Mouse (Mus musculus): ENCODE data around the gene Gid4. TPM values are rescaled to one million over a fixed set of nuclear protein-coding genes. Genes with fewer than 3 reads are reported as not detected.

The Gid4 gene
- polyA plus RNA-seq, 1 experiment from 2014 or later: 26.0 TPM

GRCm38 (mm10) chr11:60385946-60386345 lies 31.0 kb upstream of the Gid4 start:
- H3K9ac ChIP-seq (ENCODE audit: low read depth, low read length): no peak overlapping the region
- no peak overlapping the region for H3K27ac ChIP-seq (ENCODE audit: low read depth, low read length)
- peaks cover 7% of the 10 kb centered on the region; the same call in 1 of the 2 replicates for H3K4me1 ChIP-seq (replicated peaks; ENCODE audit: control insufficient read depth, insufficient read depth, low read length)

GRCm38 (mm10) chr11:60387944-60388343 lies 29.0 kb upstream of the Gid4 start:
- H3K4me1 ChIP-seq (replicated peaks; ENCODE audit: control insufficient read depth, insufficient read depth, low read length): peaks cover 7% of the 10 kb centered on the region; the same call in 1 of the 2 replicates
- no peak for ATAC-seq (ENCODE audit: low FRiP score)
- H3K4me3 ChIP-seq (ENCODE audit: low read depth, low read length): no peak overlapping the region
- WGBS: 89% methylated on average over 2 of the region's 2 CpGs
- H3K36me3 ChIP-seq (ENCODE audit: control insufficient read depth, insufficient read depth, low read length): no peaks in the 10 kb centered on the region
- H3K9ac ChIP-seq (ENCODE audit: low read depth, low read length): no peak overlapping the region
- H3K4me2 ChIP-seq (replicated peaks; ENCODE audit: low read depth, low read length): no peak overlapping the region
- peaks cover 2% of the 10 kb centered on the region; the same call in 1 of the 2 replicates for H3K27me3 ChIP-seq (ENCODE audit: control insufficient read depth, insufficient read depth, low read length)
- DNase-seq (ENCODE audit: low spot score): no peak
- H3K27ac ChIP-seq (ENCODE audit: low read depth, low read length): no peak overlapping the region
- H3K9me3 ChIP-seq (ENCODE audit: control insufficient read depth, low read length): no peaks in the 10 kb centered on the region

More at GRCm38 (mm10) chr11:60385946-60386345, 31.0 kb upstream of the Gid4 start:
- Histone ChIP-seq H3K27me3 (ENCODE audit: control insufficient read depth, insufficient read depth, low read length) (peaks cover 2% of the 10 kb centered on the region; the same call in 1 of the 2 replicates), H3K4me2 (replicated peaks; ENCODE audit: low read depth, low read length) (no peak overlapping the region), H3K36me3 (ENCODE audit: control insufficient read depth, insufficient read depth, low read length) (no peaks in the 10 kb centered on the region), H3K9me3 (ENCODE audit: control insufficient read depth, low read length) (no peaks in the 10 kb centered on the region), H3K4me3 (ENCODE audit: low read depth, low read length) (no peak overlapping the region)
- 87% methylated on average over 5 of the region's 5 CpGs for WGBS
- ATAC-seq (ENCODE audit: low FRiP score): no peak
- DNase-seq (ENCODE audit: low spot score): no peak

- 86% methylated on average over 6 of the region's 6 CpGs for WGBS
- Histone ChIP-seq H3K36me3 (ENCODE audit: control insufficient read depth, insufficient read depth, low read length) (no peaks in the 10 kb centered on the region), H3K27ac (ENCODE audit: low read depth, low read length) (no peak overlapping the region), H3K9me3 (ENCODE audit: control insufficient read depth, low read length) (no peaks in the 10 kb centered on the region), H3K4me1 (replicated peaks; ENCODE audit: control insufficient read depth, insufficient read depth, low read length) (no peaks in the 10 kb centered on the region), H3K4me3 (ENCODE audit: low read depth, low read length) (no peak overlapping the region), H3K4me2 (replicated peaks; ENCODE audit: low read depth, low read length) (no peak overlapping the region), H3K9ac (ENCODE audit: low read depth, low read length) (no peak overlapping the region), H3K27me3 (ENCODE audit: control insufficient read depth, insufficient read depth, low read length) (no peaks in the 10 kb centered on the region)
- ATAC-seq (ENCODE audit: low FRiP score): no peak
- DNase-seq (ENCODE audit: low spot score): no peak
These were observed 25.6 kb upstream of the Gid4 start for GRCm38 (mm10) chr11:60391346-60391745.

GRCm38 (mm10) chr11:60396546-60396945 lies 20.4 kb upstream of the Gid4 start:
- 83% methylated on average over 6 of the region's 6 CpGs for WGBS

GRCm38 (mm10) chr11:60397172-60397571 lies 19.8 kb upstream of the Gid4 start:
- no peak overlapping the region for H3K4me3 ChIP-seq (ENCODE audit: low read depth, low read length)
- ATAC-seq (ENCODE audit: low FRiP score) (no peak), DNase-seq (ENCODE audit: low spot score) (no peak)
- no peak overlapping the region for H3K4me2 ChIP-seq (replicated peaks; ENCODE audit: low read depth, low read length)
- no peak overlapping the region for H3K9ac ChIP-seq (ENCODE audit: low read depth, low read length)
- no peak overlapping the region for H3K27ac ChIP-seq (ENCODE audit: low read depth, low read length)
- 93% methylated on average over 2 of the region's 2 CpGs for WGBS
- no peaks in the 10 kb centered on the region for H3K4me1 ChIP-seq (replicated peaks; ENCODE audit: control insufficient read depth, insufficient read depth, low read length)
- H3K9me3 ChIP-seq (ENCODE audit: control insufficient read depth, low read length): no peaks in the 10 kb centered on the region
- no peaks in the 10 kb centered on the region for H3K27me3 ChIP-seq (ENCODE audit: control insufficient read depth, insufficient read depth, low read length)
- H3K36me3 ChIP-seq (ENCODE audit: control insufficient read depth, insufficient read depth, low read length): no peaks in the 10 kb centered on the region

More at GRCm38 (mm10) chr11:60396546-60396945, 20.4 kb upstream of the Gid4 start:
- H3K9me3 ChIP-seq (ENCODE audit: control insufficient read depth, low read length): no peaks in the 10 kb centered on the region
- no peak overlapping the region for H3K4me2 ChIP-seq (replicated peaks; ENCODE audit: low read depth, low read length)
- H3K36me3 ChIP-seq (ENCODE audit: control insufficient read depth, insufficient read depth, low read length): no peaks in the 10 kb centered on the region
- ATAC-seq (ENCODE audit: low FRiP score) (no peak), DNase-seq (ENCODE audit: low spot score) (no peak)
- H3K4me3 ChIP-seq (ENCODE audit: low read depth, low read length): no peak overlapping the region
- no peaks in the 10 kb centered on the region for H3K4me1 ChIP-seq (replicated peaks; ENCODE audit: control insufficient read depth, insufficient read depth, low read length)
- no peak overlapping the region for H3K27ac ChIP-seq (ENCODE audit: low read depth, low read length)
- H3K9ac ChIP-seq (ENCODE audit: low read depth, low read length): no peak overlapping the region
- no peaks in the 10 kb centered on the region for H3K27me3 ChIP-seq (ENCODE audit: control insufficient read depth, insufficient read depth, low read length)

- Histone ChIP-seq H3K27ac (ENCODE audit: low read depth, low read length) (no peak overlapping the region), H3K4me2 (replicated peaks; ENCODE audit: low read depth, low read length) (no peak overlapping the region), H3K36me3 (ENCODE audit: control insufficient read depth, insufficient read depth, low read length) (no peaks in the 10 kb centered on the region), H3K9ac (ENCODE audit: low read depth, low read length) (no peak overlapping the region), H3K4me1 (replicated peaks; ENCODE audit: control insufficient read depth, insufficient read depth, low read length) (no peaks in the 10 kb centered on the region), H3K9me3 (ENCODE audit: control insufficient read depth, low read length) (no peaks in the 10 kb centered on the region), H3K4me3 (ENCODE audit: low read depth, low read length) (no peak overlapping the region), H3K27me3 (ENCODE audit: control insufficient read depth, insufficient read depth, low read length) (no peaks in the 10 kb centered on the region)
- DNase-seq (ENCODE audit: low spot score): no peak
- 100% methylated on average over 1 of the region's 1 CpGs for WGBS
- ATAC-seq (ENCODE audit: low FRiP score): no peak
These were observed 10.3 kb upstream of the Gid4 start for GRCm38 (mm10) chr11:60406606-60407005.

GRCm38 (mm10) chr11:60412173-60412572 lies 4.8 kb upstream of the Gid4 start:
- no peak overlapping the region for H3K27ac ChIP-seq (ENCODE audit: low read depth, low read length)
- no peak for ATAC-seq (ENCODE audit: low FRiP score)

GRCm38 (mm10) chr11:60412921-60413320 lies 4.0 kb upstream of the Gid4 start:
- H3K4me2 ChIP-seq (replicated peaks; ENCODE audit: low read depth, low read length): no peak overlapping the region
- no peaks in the 10 kb centered on the region for H3K36me3 ChIP-seq (ENCODE audit: control insufficient read depth, insufficient read depth, low read length)
- no peak overlapping the region for H3K27ac ChIP-seq (ENCODE audit: low read depth, low read length)
- no peaks in the 10 kb centered on the region for H3K27me3 ChIP-seq (ENCODE audit: control insufficient read depth, insufficient read depth, low read length)
- DNase-seq (ENCODE audit: low spot score) (no peak), ATAC-seq (ENCODE audit: low FRiP score) (no peak)
- no peaks in the 10 kb centered on the region for H3K4me1 ChIP-seq (replicated peaks; ENCODE audit: control insufficient read depth, insufficient read depth, low read length)
- WGBS: 94% methylated on average over 2 of the region's 2 CpGs
- no peak overlapping the region for H3K9ac ChIP-seq (ENCODE audit: low read depth, low read length)
- H3K9me3 ChIP-seq (ENCODE audit: control insufficient read depth, low read length): no peaks in the 10 kb centered on the region
- H3K4me3 ChIP-seq (ENCODE audit: low read depth, low read length): no peak overlapping the region

More at GRCm38 (mm10) chr11:60412173-60412572, 4.8 kb upstream of the Gid4 start:
- Histone ChIP-seq H3K9me3 (ENCODE audit: control insufficient read depth, low read length) (no peaks in the 10 kb centered on the region), H3K4me1 (replicated peaks; ENCODE audit: control insufficient read depth, insufficient read depth, low read length) (no peaks in the 10 kb centered on the region), H3K36me3 (ENCODE audit: control insufficient read depth, insufficient read depth, low read length) (no peaks in the 10 kb centered on the region), H3K4me2 (replicated peaks; ENCODE audit: low read depth, low read length) (no peak overlapping the region), H3K9ac (ENCODE audit: low read depth, low read length) (no peak overlapping the region), H3K27me3 (ENCODE audit: control insufficient read depth, insufficient read depth, low read length) (no peaks in the 10 kb centered on the region), H3K4me3 (ENCODE audit: low read depth, low read length) (no peak overlapping the region)
- WGBS: 13% methylated on average over 3 of the region's 3 CpGs
- DNase-seq (ENCODE audit: low spot score): peak; percentile 88

- Histone ChIP-seq H3K9ac (ENCODE audit: low read depth, low read length) (peak overlapping the region; percentile 83), H3K4me2 (replicated peaks; ENCODE audit: low read depth, low read length) (peak overlapping the region; percentile 78), H3K9me3 (ENCODE audit: control insufficient read depth, low read length) (no peaks in the 10 kb centered on the region), H3K36me3 (ENCODE audit: control insufficient read depth, insufficient read depth, low read length) (no peaks in the 10 kb centered on the region), H3K4me1 (replicated peaks; ENCODE audit: control insufficient read depth, insufficient read depth, low read length) (peaks cover 3% of the 10 kb centered on the region; the same call in 1 of the 2 replicates), H3K27me3 (ENCODE audit: control insufficient read depth, insufficient read depth, low read length) (no peaks in the 10 kb centered on the region), H3K27ac (ENCODE audit: low read depth, low read length) (peak overlapping the region; percentile 51; the same call in 1 of the 2 replicates), H3K4me3 (ENCODE audit: low read depth, low read length) (peak overlapping the region; percentile 77)
- ATAC-seq (ENCODE audit: low FRiP score): peak; percentile 70
- no peak for DNase-seq (ENCODE audit: low spot score)
- WGBS: under 1% methylated on average over 21 of the region's 21 CpGs
These were observed 369 bp upstream of the Gid4 start for GRCm38 (mm10) chr11:60416590-60416962.

All from hindbrain, embryonic 11.5 days (tissue).